Mouse (Mus musculus): ENCODE measurements around the gene Slc35b1.

DNA sequence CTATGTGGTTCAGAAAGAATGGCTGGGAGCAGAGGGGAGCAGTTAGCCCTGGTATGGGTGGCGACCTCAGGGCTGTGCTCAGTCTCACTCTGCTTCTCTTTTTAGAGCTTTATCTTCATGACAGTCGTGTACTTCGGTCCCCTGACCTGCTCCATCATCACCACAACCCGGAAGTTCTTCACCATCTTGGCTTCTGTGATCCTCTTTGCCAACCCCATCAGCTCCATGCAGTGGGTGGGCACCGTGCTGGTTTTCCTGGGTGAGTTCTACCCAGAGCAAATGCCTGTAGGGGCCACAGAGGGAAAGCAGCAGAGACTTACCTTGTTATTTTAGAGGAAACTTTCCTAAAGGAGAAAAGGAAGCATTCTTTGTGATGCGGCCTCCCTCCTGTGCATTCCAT is 5.9 kb downstream of the Slc35b1 start:
- no peak for TF ChIP-seq POLR2A (IDR thresholded peaks at IDR 0.05; ENCODE audit: low read depth, low read length)
- no peak for TF ChIP-seq CTCF (conservative IDR thresholded peaks at IDR 0.05; ENCODE audit: insufficient read depth, insufficient read length, low read depth, low read length)
